Mouse (Mus musculus): ENCODE measurements around the gene Trp73. TPM values are rescaled to one million over a fixed set of nuclear protein-coding genes. Genes with fewer than 3 reads are reported as not detected.

Gene Trp73
- total RNA-seq (2014; rRNA removed; ENCODE audit: low replicate concordance) (not detected in 2 replicates), polyA plus RNA-seq (2015; fragmentation: Nextera tagmentation; extraction: Ambion mirVana) (0.08 TPM in 1 of 2 replicates, not detected in the other)

DNA sequence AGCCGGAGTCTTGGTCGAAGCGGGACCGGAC lies at the start of gene Trp73:
Gene Trp73, minus strand, starts transcription at position 27 of the 31 bp plus-strand sequence.
- TF ChIP-seq CTCF (IDR thresholded peaks at IDR 0.05; ENCODE audit: low read depth) (no peak), EP300 (IDR thresholded peaks at IDR 0.05; ENCODE audit: low read depth) (no peak)
- Histone ChIP-seq H3K4me2 (ENCODE audit: low read depth, low read length) (peak within 1 kb of the TSS; percentile 91), H3K27me3 (ENCODE audit: control insufficient read depth, insufficient read depth, low read length) (peaks cover 65% of the 10 kb centered on the region), H3K9me3 (replicated peaks; ENCODE audit: control insufficient read depth, low read length) (no peaks in the 10 kb centered on the region), H3K4me1 (ENCODE audit: control insufficient read depth, insufficient read depth) (peaks cover 29% of the 10 kb centered on the region), H3K9ac (replicated peaks; ENCODE audit: low read depth, low read length) (peak within 1 kb of the TSS; percentile 47), H3K4me3 (ENCODE audit: low read depth, low read length) (peak within 1 kb of the TSS; percentile 59), H3K36me3 (replicated peaks; ENCODE audit: control insufficient read depth, insufficient read depth, low read length) (no peaks in the 10 kb centered on the region), H3K27ac (ENCODE audit: low read depth) (no peak within 1 kb of the TSS)
- no peak for DNase-seq (ENCODE audit: low spot score)
- no peak for ATAC-seq (ENCODE audit: insufficient read depth, low read depth)
- 0% methylated on average over 3 of the region's 4 CpGs for WGBS

DNA sequence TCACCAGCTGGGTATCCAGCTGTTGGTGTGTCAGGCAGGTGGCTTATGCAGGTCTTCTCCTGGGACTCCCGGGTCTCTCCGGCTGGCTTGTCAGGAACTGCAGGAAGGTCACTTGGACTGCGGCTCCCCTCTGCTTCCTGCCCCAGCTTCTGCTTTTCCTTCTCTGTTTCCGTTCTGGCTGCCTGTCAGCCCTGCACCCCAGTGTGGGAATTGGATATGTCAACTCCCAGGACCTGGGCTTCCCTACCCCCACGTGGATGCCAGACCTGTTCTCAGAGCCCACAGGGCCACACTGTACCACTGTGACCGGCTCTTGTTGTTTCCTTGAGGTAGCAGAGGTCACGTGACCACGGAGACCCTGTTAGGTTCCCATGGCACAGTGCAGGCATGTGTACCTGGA lies 48.9 kb upstream of the Trp73 start:
- TF ChIP-seq EP300 (IDR thresholded peaks at IDR 0.05; ENCODE audit: low read depth), result no peak
- no peak for TF ChIP-seq CTCF (IDR thresholded peaks at IDR 0.05; ENCODE audit: low read depth)
- Histone ChIP-seq H3K27me3 (ENCODE audit: control insufficient read depth, insufficient read depth, low read length) (no peaks in the 10 kb centered on the region), H3K4me2 (ENCODE audit: low read depth, low read length) (no peak overlapping the region), H3K27ac (ENCODE audit: low read depth) (no peak overlapping the region), H3K4me3 (ENCODE audit: low read depth, low read length) (no peak overlapping the region), H3K36me3 (replicated peaks; ENCODE audit: control insufficient read depth, insufficient read depth, low read length) (no peaks in the 10 kb centered on the region), H3K9ac (replicated peaks; ENCODE audit: low read depth, low read length) (no peak overlapping the region), H3K4me1 (ENCODE audit: control insufficient read depth, insufficient read depth) (no peaks in the 10 kb centered on the region; the same call in 1 of the 2 replicates), H3K9me3 (replicated peaks; ENCODE audit: control insufficient read depth, low read length) (no peaks in the 10 kb centered on the region)
- peak; percentile 17; the same call in 1 of the 2 replicates for ATAC-seq (ENCODE audit: insufficient read depth, low read depth)
- DNase-seq (ENCODE audit: low spot score), result no peak
- 54% methylated on average over 8 of the region's 8 CpGs for WGBS

DNA sequence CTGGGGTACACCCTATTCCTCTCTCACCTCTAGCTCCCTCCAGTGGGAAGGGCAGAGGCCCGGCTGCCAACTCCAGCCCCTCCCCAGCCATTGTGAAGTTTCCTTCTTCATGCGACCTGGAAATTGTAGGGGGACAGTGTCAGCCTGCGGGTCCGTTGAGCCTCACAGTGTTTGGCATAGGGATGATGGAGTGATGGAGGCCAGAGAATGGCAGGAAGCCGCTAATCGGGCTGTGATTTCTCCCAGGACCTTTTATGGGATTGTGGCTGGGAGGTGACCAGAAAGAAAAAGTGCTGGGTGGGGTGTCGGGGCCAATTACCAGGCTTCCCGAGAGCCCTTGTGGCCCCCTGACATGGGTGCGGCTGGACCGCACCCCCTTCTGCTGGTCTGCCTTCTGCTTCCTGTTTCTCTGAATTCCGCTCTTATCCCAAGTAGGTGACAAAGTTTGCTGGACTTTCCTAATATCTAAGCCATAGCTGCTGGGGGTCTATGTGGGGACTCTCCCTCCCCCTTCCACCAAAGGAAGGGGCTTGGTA lies 46.1 kb upstream of the Trp73 start:
- Histone ChIP-seq H3K9ac (replicated peaks; ENCODE audit: low read depth, low read length) (no peak overlapping the region), H3K4me1 (ENCODE audit: control insufficient read depth, insufficient read depth) (no peaks in the 10 kb centered on the region; the same call in 1 of the 2 replicates), H3K9me3 (replicated peaks; ENCODE audit: control insufficient read depth, low read length) (no peaks in the 10 kb centered on the region), H3K4me2 (ENCODE audit: low read depth, low read length) (no peak overlapping the region), H3K27me3 (ENCODE audit: control insufficient read depth, insufficient read depth, low read length) (no peaks in the 10 kb centered on the region), H3K27ac (ENCODE audit: low read depth) (no peak overlapping the region), H3K4me3 (ENCODE audit: low read depth, low read length) (no peak overlapping the region), H3K36me3 (replicated peaks; ENCODE audit: control insufficient read depth, insufficient read depth, low read length) (no peaks in the 10 kb centered on the region)
- ATAC-seq (ENCODE audit: insufficient read depth, low read depth) (no peak), DNase-seq (ENCODE audit: low spot score) (no peak)
- no peak for TF ChIP-seq EP300 (IDR thresholded peaks at IDR 0.05; ENCODE audit: low read depth)
- 56% methylated on average over 11 of the region's 11 CpGs for WGBS

DNA sequence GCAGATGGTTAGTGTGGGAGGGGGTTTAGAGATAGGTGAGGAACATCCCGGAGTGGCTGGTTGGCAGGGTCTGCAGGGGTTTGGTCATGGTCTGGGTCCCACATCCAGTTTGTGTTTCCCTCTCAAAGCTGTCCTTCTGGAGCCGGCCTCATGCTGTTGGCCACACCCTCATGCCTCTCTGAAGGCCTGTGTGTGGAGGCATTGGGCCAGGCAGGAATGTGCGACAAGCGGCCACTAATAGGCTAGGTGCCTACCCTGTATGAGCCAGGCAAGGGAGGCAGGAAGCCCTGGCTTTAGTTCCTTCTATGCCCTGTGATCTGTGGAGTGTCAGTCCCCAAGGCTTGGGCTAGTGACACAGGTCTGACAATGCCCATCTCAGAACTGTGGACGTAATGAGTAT lies 45.0 kb upstream of the Trp73 start:
- Histone ChIP-seq H3K4me1 (ENCODE audit: control insufficient read depth, insufficient read depth) (no peaks in the 10 kb centered on the region; the same call in 1 of the 2 replicates), H3K9ac (replicated peaks; ENCODE audit: low read depth, low read length) (no peak overlapping the region), H3K9me3 (replicated peaks; ENCODE audit: control insufficient read depth, low read length) (no peaks in the 10 kb centered on the region), H3K4me2 (ENCODE audit: low read depth, low read length) (no peak overlapping the region), H3K36me3 (replicated peaks; ENCODE audit: control insufficient read depth, insufficient read depth, low read length) (no peaks in the 10 kb centered on the region), H3K27me3 (ENCODE audit: control insufficient read depth, insufficient read depth, low read length) (no peaks in the 10 kb centered on the region), H3K4me3 (ENCODE audit: low read depth, low read length) (no peak overlapping the region), H3K27ac (ENCODE audit: low read depth) (no peak overlapping the region)
- 60% methylated on average over 5 of the region's 5 CpGs for WGBS
- DNase-seq (ENCODE audit: low spot score) (no peak), ATAC-seq (ENCODE audit: insufficient read depth, low read depth) (no peak)
- TF ChIP-seq CTCF (IDR thresholded peaks at IDR 0.05; ENCODE audit: low read depth), result no peak
- TF ChIP-seq EP300 (IDR thresholded peaks at IDR 0.05; ENCODE audit: low read depth), result no peak

DNA sequence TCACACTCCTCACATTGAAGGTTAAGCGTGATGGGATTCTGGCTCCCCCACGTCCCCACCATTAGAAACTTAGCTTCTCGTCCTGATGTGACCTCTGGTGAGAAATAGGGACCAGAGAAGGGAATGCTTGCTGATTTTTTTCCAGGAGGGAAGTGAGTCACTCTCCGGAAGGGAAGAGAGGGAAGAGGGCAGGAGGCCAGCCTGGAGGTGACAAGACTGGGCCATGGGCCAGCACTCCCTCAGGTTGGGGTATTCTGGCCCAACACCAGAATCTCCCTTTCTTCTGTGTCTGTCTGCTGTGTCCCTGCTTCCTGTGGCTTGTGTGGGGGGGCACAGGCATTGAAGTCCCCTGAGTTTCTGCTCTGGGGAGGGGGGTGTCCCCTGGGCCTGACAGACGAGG lies 43.6 kb upstream of the Trp73 start:
- Histone ChIP-seq H3K9ac (replicated peaks; ENCODE audit: low read depth, low read length) (no peak overlapping the region), H3K4me2 (ENCODE audit: low read depth, low read length) (no peak overlapping the region), H3K36me3 (replicated peaks; ENCODE audit: control insufficient read depth, insufficient read depth, low read length) (no peaks in the 10 kb centered on the region), H3K27me3 (ENCODE audit: control insufficient read depth, insufficient read depth, low read length) (no peaks in the 10 kb centered on the region), H3K4me3 (ENCODE audit: low read depth, low read length) (no peak overlapping the region), H3K27ac (ENCODE audit: low read depth) (no peak overlapping the region), H3K9me3 (replicated peaks; ENCODE audit: control insufficient read depth, low read length) (no peaks in the 10 kb centered on the region), H3K4me1 (ENCODE audit: control insufficient read depth, insufficient read depth) (no peaks in the 10 kb centered on the region; the same call in 1 of the 2 replicates)
- TF ChIP-seq CTCF (IDR thresholded peaks at IDR 0.05; ENCODE audit: low read depth), result no peak
- no peak for TF ChIP-seq EP300 (IDR thresholded peaks at IDR 0.05; ENCODE audit: low read depth)
- DNase-seq (ENCODE audit: low spot score) (no peak), ATAC-seq (ENCODE audit: insufficient read depth, low read depth) (peak; percentile 22; the same call in 1 of the 2 replicates)
- WGBS, result 35% methylated on average over 5 of the region's 5 CpGs

DNA sequence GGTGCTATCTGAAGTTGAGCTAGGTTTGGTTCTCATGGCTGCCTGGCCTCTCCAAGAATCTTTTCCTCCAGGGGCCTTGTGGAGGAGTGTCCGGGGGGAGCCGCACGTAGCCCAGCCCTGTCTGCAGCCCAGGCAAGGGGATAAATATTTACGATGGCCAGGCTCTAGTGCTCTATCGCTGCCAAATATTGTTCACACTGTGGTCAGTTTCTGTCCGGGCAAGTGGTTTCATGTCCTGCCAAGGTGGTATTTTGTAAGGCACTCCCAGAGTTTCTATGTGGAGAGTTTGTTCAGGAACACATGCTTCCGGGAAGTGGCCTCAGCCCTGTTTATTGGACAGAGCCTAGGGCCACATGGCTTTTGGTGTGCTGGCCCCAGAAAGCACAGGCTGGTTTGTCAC lies 41.0 kb upstream of the Trp73 start:
- Histone ChIP-seq H3K9me3 (replicated peaks; ENCODE audit: control insufficient read depth, low read length) (no peaks in the 10 kb centered on the region), H3K27me3 (ENCODE audit: control insufficient read depth, insufficient read depth, low read length) (no peaks in the 10 kb centered on the region), H3K4me1 (ENCODE audit: control insufficient read depth, insufficient read depth) (no peaks in the 10 kb centered on the region; the same call in 1 of the 2 replicates), H3K4me3 (ENCODE audit: low read depth, low read length) (no peak overlapping the region), H3K27ac (ENCODE audit: low read depth) (no peak overlapping the region), H3K9ac (replicated peaks; ENCODE audit: low read depth, low read length) (no peak overlapping the region), H3K4me2 (ENCODE audit: low read depth, low read length) (no peak overlapping the region), H3K36me3 (replicated peaks; ENCODE audit: control insufficient read depth, insufficient read depth, low read length) (no peaks in the 10 kb centered on the region)
- WGBS, result 69% methylated on average over 7 of the region's 7 CpGs
- TF ChIP-seq EP300 (IDR thresholded peaks at IDR 0.05; ENCODE audit: low read depth) (no peak), CTCF (IDR thresholded peaks at IDR 0.05; ENCODE audit: low read depth) (no peak)
- no peak for DNase-seq (ENCODE audit: low spot score)
- no peak for ATAC-seq (ENCODE audit: insufficient read depth, low read depth)

Measured in heart, postnatal 0 days (tissue).